Mouse (Mus musculus): ENCODE results near the gene Wfikkn1. TPM values are rescaled to one million over a fixed set of nuclear protein-coding genes. Genes with fewer than 3 reads are reported as not detected.

Wfikkn1 gene
- polyA plus RNA-seq, 1 experiment from 2014 or later: 0.51 TPM

- peaks cover 42% of the 10 kb centered on the region for H3K36me3 ChIP-seq (ENCODE audit: insufficient read depth, low read length)
- ATAC-seq (replicated peaks; ENCODE audit: low FRiP score, low read depth): no peak
These were observed 43.1 kb downstream of the Wfikkn1 start for GRCm38 (mm10) chr17:25837533-25837932.

GRCm38 (mm10) chr17:25837076-25837410 lies 43.6 kb downstream of the Wfikkn1 start, which contains the start of gene Rhbdl1:
Gene Rhbdl1 (minus strand): TSS chr17:25837295.
- Histone ChIP-seq H3K4me2 (ENCODE audit: low read length) (peak within 1 kb of the TSS; percentile 78), H3K27me3 (ENCODE audit: insufficient read depth, low read length) (no peaks in the 10 kb centered on the region), H3K4me1 (replicated peaks; ENCODE audit: insufficient read depth, low read length) (peaks cover 35% of the 10 kb centered on the region), H3K36me3 (ENCODE audit: insufficient read depth, low read length) (peaks cover 38% of the 10 kb centered on the region), H3K4me3 (replicated peaks; ENCODE audit: low read depth, low read length) (peak within 1 kb of the TSS; percentile 34), H3K9ac (ENCODE audit: low read depth, low read length) (peak within 1 kb of the TSS; percentile 64), H3K9me3 (replicated peaks; ENCODE audit: low read length) (no peaks in the 10 kb centered on the region), H3K27ac (peak within 1 kb of the TSS; percentile 84)
- 2% methylated on average over 29 of the region's 29 CpGs for WGBS
- DNase-seq (ENCODE audit: low spot score): peak; percentile 53
- no peak; the same call in 1 of the 2 replicates for ATAC-seq (replicated peaks; ENCODE audit: low FRiP score, low read depth)
- TF ChIP-seq CTCF (IDR thresholded peaks at IDR 0.05; ENCODE audit: low read depth): no peak

More at GRCm38 (mm10) chr17:25837533-25837932, 43.1 kb downstream of the Wfikkn1 start:
- H3K9me3 ChIP-seq (replicated peaks; ENCODE audit: low read length): no peaks in the 10 kb centered on the region
- 0 out of 2 replicates have a peak overlapping the region, but pooled peaks have one; percentile 64 for H3K9ac ChIP-seq (ENCODE audit: low read depth, low read length)
- H3K27ac ChIP-seq: peak overlapping the region; percentile 84; the same call in 1 of the 2 replicates
- H3K4me1 ChIP-seq (replicated peaks; ENCODE audit: insufficient read depth, low read length): peaks cover 34% of the 10 kb centered on the region
- H3K4me3 ChIP-seq (replicated peaks; ENCODE audit: low read depth, low read length): no peak overlapping the region
- no peak for DNase-seq (ENCODE audit: low spot score)
- TF ChIP-seq CTCF (IDR thresholded peaks at IDR 0.05; ENCODE audit: low read depth): no peak
- H3K27me3 ChIP-seq (ENCODE audit: insufficient read depth, low read length): no peaks in the 10 kb centered on the region
- WGBS: 58% methylated on average over 3 of the region's 3 CpGs
- peak overlapping the region; percentile 78; the same call in 1 of the 2 replicates for H3K4me2 ChIP-seq (ENCODE audit: low read length)

- Histone ChIP-seq H3K27me3 (ENCODE audit: insufficient read depth, low read length) (no peaks in the 10 kb centered on the region), H3K36me3 (ENCODE audit: insufficient read depth, low read length) (peaks cover 33% of the 10 kb centered on the region), H3K4me2 (ENCODE audit: low read length) (peak overlapping the region; percentile 78), H3K9me3 (replicated peaks; ENCODE audit: low read length) (no peaks in the 10 kb centered on the region), H3K4me1 (replicated peaks; ENCODE audit: insufficient read depth, low read length) (peaks cover 40% of the 10 kb centered on the region), H3K4me3 (replicated peaks; ENCODE audit: low read depth, low read length) (peak overlapping the region; percentile 34), H3K9ac (ENCODE audit: low read depth, low read length) (peak overlapping the region; percentile 64), H3K27ac (peak overlapping the region; percentile 84)
- ATAC-seq (replicated peaks; ENCODE audit: low FRiP score, low read depth): no peak; the same call in 1 of the 2 replicates
- 14% methylated on average over 23 of the region's 23 CpGs for WGBS
- no peak for DNase-seq (ENCODE audit: low spot score)
- TF ChIP-seq CTCF (IDR thresholded peaks at IDR 0.05; ENCODE audit: low read depth): no peak
These were observed 44.1 kb downstream of the Wfikkn1 start for GRCm38 (mm10) chr17:25836397-25837075.

- H3K9me3 ChIP-seq (replicated peaks; ENCODE audit: low read length): no peaks in the 10 kb centered on the region
- peaks cover 45% of the 10 kb centered on the region for H3K4me1 ChIP-seq (replicated peaks; ENCODE audit: insufficient read depth, low read length)
- no peak for ATAC-seq (replicated peaks; ENCODE audit: low FRiP score, low read depth)
- no peak for TF ChIP-seq CTCF (IDR thresholded peaks at IDR 0.05; ENCODE audit: low read depth)
- H3K4me2 ChIP-seq (ENCODE audit: low read length): no peak overlapping the region
- no peak for DNase-seq (ENCODE audit: low spot score)
- 86% methylated on average over 16 of the region's 16 CpGs for WGBS
- no peaks in the 10 kb centered on the region for H3K27me3 ChIP-seq (ENCODE audit: insufficient read depth, low read length)
- H3K4me3 ChIP-seq (replicated peaks; ENCODE audit: low read depth, low read length): no peak overlapping the region
- H3K9ac ChIP-seq (ENCODE audit: low read depth, low read length): no peak overlapping the region
- peak overlapping the region; percentile 84 for H3K27ac ChIP-seq
- peaks cover 33% of the 10 kb centered on the region for H3K36me3 ChIP-seq (ENCODE audit: insufficient read depth, low read length)
These were observed 44.8 kb downstream of the Wfikkn1 start for GRCm38 (mm10) chr17:25835816-25836215.

- ATAC-seq (replicated peaks; ENCODE audit: low FRiP score, low read depth) (no peak), DNase-seq (ENCODE audit: low spot score) (no peak)
- Histone ChIP-seq H3K9ac (ENCODE audit: low read depth, low read length) (peak overlapping the region; percentile 76; the same call in 1 of the 2 replicates), H3K27ac (no peak overlapping the region), H3K9me3 (replicated peaks; ENCODE audit: low read length) (no peaks in the 10 kb centered on the region), H3K4me1 (replicated peaks; ENCODE audit: insufficient read depth, low read length) (peaks cover 45% of the 10 kb centered on the region), H3K27me3 (ENCODE audit: insufficient read depth, low read length) (no peaks in the 10 kb centered on the region), H3K4me3 (replicated peaks; ENCODE audit: low read depth, low read length) (no peak overlapping the region), H3K4me2 (ENCODE audit: low read length) (peak overlapping the region; percentile 92), H3K36me3 (ENCODE audit: insufficient read depth, low read length) (peaks cover 33% of the 10 kb centered on the region)
- WGBS: 94% methylated on average over 7 of the region's 7 CpGs
- no peak for TF ChIP-seq CTCF (IDR thresholded peaks at IDR 0.05; ENCODE audit: low read depth)
These were observed 45.4 kb downstream of the Wfikkn1 start for GRCm38 (mm10) chr17:25835301-25835700.

GRCm38 (mm10) chr17:25834595-25835222 lies 45.9 kb downstream of the Wfikkn1 start:
- Histone ChIP-seq H3K4me1 (replicated peaks; ENCODE audit: insufficient read depth, low read length) (peaks cover 50% of the 10 kb centered on the region), H3K27ac (peak overlapping the region; percentile 99), H3K9ac (ENCODE audit: low read depth, low read length) (peak overlapping the region; percentile 76), H3K36me3 (ENCODE audit: insufficient read depth, low read length) (peaks cover 30% of the 10 kb centered on the region; the same call in 1 of the 2 replicates), H3K27me3 (ENCODE audit: insufficient read depth, low read length) (no peaks in the 10 kb centered on the region), H3K9me3 (replicated peaks; ENCODE audit: low read length) (no peaks in the 10 kb centered on the region), H3K4me3 (replicated peaks; ENCODE audit: low read depth, low read length) (peak overlapping the region; percentile 81), H3K4me2 (ENCODE audit: low read length) (peak overlapping the region; percentile 92)
- WGBS: 75% methylated on average over 12 of the region's 12 CpGs
- ATAC-seq (replicated peaks; ENCODE audit: low FRiP score, low read depth) (no peak), DNase-seq (ENCODE audit: low spot score) (no peak)
- TF ChIP-seq CTCF (IDR thresholded peaks at IDR 0.05; ENCODE audit: low read depth): no peak

Data from kidney, postnatal 0 days (tissue).